Mouse (Mus musculus): ENCODE measurements around the gene Arf1. TPM values are rescaled to one million over a fixed set of nuclear protein-coding genes. Genes with fewer than 3 reads are reported as not detected.

Gene Arf1
- polyA plus RNA-seq (2014; fragmentation: Nextera tagmentation; extraction: Ambion mirVana): 626 and 650 TPM in 2 replicates

DNA sequence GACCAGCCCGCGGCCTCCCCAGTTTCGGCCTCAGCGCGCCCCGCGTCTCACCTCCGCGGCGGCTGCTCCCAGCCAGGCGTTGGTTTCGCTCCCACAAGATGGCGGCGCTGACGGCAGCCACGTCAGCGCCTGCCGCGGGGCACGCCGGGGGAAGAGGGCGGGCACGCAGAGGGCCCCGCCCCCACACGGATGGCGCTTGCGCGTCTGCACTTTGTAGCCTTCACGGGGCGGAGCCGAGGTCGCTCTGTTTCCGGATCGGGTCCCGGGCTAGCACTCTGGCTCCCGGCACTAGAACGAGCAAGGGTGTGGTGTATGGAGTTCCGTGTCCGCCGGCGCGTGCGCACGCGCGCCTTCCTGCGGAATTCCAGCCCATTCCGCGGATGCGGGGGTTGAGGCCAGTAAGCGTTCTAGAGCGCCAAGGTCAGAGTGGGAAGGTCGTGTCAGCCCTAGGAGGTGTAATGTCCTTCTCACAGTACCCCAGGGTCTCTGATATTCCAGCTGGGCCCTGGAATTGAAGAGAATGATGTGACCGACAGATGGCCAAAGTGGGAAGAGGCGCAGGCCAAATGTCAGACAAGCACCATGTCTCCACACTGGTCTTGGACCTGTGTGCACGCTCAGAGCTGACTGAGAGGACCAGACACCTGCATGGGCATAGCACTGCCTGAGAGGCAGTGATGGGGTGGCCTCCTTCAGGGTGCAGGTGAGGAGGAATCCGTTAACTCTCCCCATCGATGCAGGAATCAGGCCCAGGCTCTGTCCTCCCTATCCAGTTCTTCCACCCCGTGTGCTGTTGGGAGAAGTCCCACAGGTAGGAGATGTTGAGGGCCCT, at the start of gene Arf1:
Gene Arf1, minus strand, starts transcription at position 149 of the 832 bp plus-strand sequence.
- WGBS: 4% methylated on average over 59 of the region's 59 CpGs
- Histone ChIP-seq H3K27me3 (ENCODE audit: control insufficient read depth, insufficient read depth, low read length) (no peaks in the 10 kb centered on the region), H3K27ac (replicated peaks; ENCODE audit: low read depth, low read length) (peak within 1 kb of the TSS; percentile 84), H3K36me3 (replicated peaks; ENCODE audit: control insufficient read depth, insufficient read depth, low read depth, low read length) (no peaks in the 10 kb centered on the region), H3K4me3 (ENCODE audit: low read depth, low read length) (peak within 1 kb of the TSS; percentile 97), H3K9ac (replicated peaks; ENCODE audit: low read length) (peak within 1 kb of the TSS; percentile 95), H3K9me3 (replicated peaks; ENCODE audit: control insufficient read depth, low read length) (no peaks in the 10 kb centered on the region), H3K4me1 (ENCODE audit: control insufficient read depth, insufficient read depth, low read length) (peaks cover 7% of the 10 kb centered on the region), H3K4me2 (ENCODE audit: low read depth, low read length) (peak within 1 kb of the TSS; percentile 86)
- DNase-seq (ENCODE audit: low spot score): peak; percentile 98
- ATAC-seq (replicated peaks; ENCODE audit: insufficient number of reproducible peaks, low FRiP score, low TSS enrichment, low read depth): peak; percentile 94

DNA sequence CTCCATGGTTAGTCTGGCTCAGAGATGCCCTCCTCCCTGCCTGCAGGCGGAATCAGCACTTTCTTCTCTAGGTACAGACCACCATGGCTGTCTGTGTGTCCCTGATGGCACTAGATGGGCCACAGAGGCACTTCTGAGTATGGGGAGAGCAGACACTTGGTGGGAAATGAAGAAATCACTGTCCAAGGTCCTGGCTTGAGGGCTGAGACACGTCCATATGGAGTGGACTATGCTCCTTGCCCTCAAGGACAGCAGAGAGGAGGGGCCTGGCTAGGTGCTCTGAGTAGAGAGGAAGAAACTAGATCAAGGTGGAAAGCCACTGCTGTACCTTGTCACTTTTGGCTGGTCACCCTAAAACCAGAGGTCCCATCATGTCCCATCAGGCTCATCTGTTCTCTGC, 48.8 kb upstream of the Arf1 start:
- ATAC-seq (replicated peaks; ENCODE audit: insufficient number of reproducible peaks, low FRiP score, low TSS enrichment, low read depth) (no peak), DNase-seq (ENCODE audit: low spot score) (peak; percentile 33)
- Histone ChIP-seq H3K9me3 (replicated peaks; ENCODE audit: control insufficient read depth, low read length) (no peaks in the 10 kb centered on the region), H3K4me3 (ENCODE audit: low read depth, low read length) (no peak overlapping the region), H3K4me2 (ENCODE audit: low read depth, low read length) (no peak overlapping the region; the same call in 1 of the 2 replicates), H3K27ac (replicated peaks; ENCODE audit: low read depth, low read length) (no peak overlapping the region), H3K4me1 (ENCODE audit: control insufficient read depth, insufficient read depth, low read length) (no peaks in the 10 kb centered on the region), H3K36me3 (replicated peaks; ENCODE audit: control insufficient read depth, insufficient read depth, low read depth, low read length) (no peaks in the 10 kb centered on the region), H3K9ac (replicated peaks; ENCODE audit: low read length) (no peak overlapping the region), H3K27me3 (ENCODE audit: control insufficient read depth, insufficient read depth, low read length) (no peaks in the 10 kb centered on the region; the same call in 1 of the 2 replicates)
- WGBS: 21% methylated on average over 2 of the region's 2 CpGs

DNA sequence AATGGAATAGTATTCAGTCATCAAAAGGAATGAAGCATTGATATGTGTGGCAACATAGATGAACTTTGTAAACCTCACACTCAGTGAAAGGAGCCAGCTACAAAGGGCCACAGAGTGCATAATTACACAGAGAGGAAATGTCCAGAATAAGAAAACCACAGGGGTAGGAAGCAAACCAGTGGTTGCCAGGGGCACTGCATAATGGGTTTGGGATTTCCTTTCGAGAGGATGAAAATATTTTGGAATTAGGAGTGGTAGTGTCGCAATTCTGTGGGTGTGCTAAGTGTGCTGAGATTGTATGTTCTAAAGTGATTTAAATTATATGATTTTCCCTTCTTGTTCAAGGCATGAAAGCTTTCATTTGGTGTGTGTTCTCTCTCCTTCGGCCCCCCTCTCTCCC, 46.1 kb upstream of the Arf1 start:
- Histone ChIP-seq H3K27me3 (ENCODE audit: control insufficient read depth, insufficient read depth, low read length) (no peaks in the 10 kb centered on the region; the same call in 1 of the 2 replicates), H3K9ac (replicated peaks; ENCODE audit: low read length) (no peak overlapping the region), H3K27ac (replicated peaks; ENCODE audit: low read depth, low read length) (no peak overlapping the region), H3K36me3 (replicated peaks; ENCODE audit: control insufficient read depth, insufficient read depth, low read depth, low read length) (no peaks in the 10 kb centered on the region), H3K4me1 (ENCODE audit: control insufficient read depth, insufficient read depth, low read length) (no peaks in the 10 kb centered on the region), H3K4me3 (ENCODE audit: low read depth, low read length) (no peak overlapping the region), H3K9me3 (replicated peaks; ENCODE audit: control insufficient read depth, low read length) (no peaks in the 10 kb centered on the region), H3K4me2 (ENCODE audit: low read depth, low read length) (no peak overlapping the region)
- WGBS: 66% methylated on average over 3 of the region's 3 CpGs
- DNase-seq (ENCODE audit: low spot score) (no peak), ATAC-seq (replicated peaks; ENCODE audit: insufficient number of reproducible peaks, low FRiP score, low TSS enrichment, low read depth) (no peak)

DNA sequence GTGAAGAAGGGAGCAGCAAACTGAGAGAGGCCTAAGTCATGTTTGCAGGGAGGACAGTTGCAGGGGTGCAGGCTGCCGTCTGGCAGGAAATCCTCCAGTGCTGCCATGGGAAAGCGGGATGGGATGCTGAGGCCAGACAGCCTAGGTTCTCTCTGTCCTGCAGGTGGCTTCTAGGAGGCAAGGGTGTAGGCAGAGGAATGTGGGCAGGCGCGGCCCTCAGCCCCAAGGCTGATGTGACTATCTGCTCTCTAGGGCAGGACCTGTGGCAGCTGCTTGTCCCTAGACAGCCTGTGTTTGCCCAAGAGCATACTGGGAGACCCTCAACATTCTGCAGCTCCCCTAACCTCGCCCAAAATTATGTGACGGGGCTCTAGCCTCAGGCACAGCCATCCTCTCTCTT, 38.7 kb upstream of the Arf1 start:
- H3K36me3 ChIP-seq (replicated peaks; ENCODE audit: control insufficient read depth, insufficient read depth, low read depth, low read length): no peaks in the 10 kb centered on the region
- H3K4me2 ChIP-seq (ENCODE audit: low read depth, low read length): no peak overlapping the region
- DNase-seq (ENCODE audit: low spot score) (no peak), ATAC-seq (replicated peaks; ENCODE audit: insufficient number of reproducible peaks, low FRiP score, low TSS enrichment, low read depth) (no peak)
- H3K27me3 ChIP-seq (ENCODE audit: control insufficient read depth, insufficient read depth, low read length): peaks cover 8% of the 10 kb centered on the region
- no peak overlapping the region for H3K4me3 ChIP-seq (ENCODE audit: low read depth, low read length)
- 22% methylated on average over 6 of the region's 6 CpGs for WGBS
- no peaks in the 10 kb centered on the region; the same call in 1 of the 2 replicates for H3K4me1 ChIP-seq (ENCODE audit: control insufficient read depth, insufficient read depth, low read length)
- no peak overlapping the region for H3K27ac ChIP-seq (replicated peaks; ENCODE audit: low read depth, low read length)
- H3K9me3 ChIP-seq (replicated peaks; ENCODE audit: control insufficient read depth, low read length): no peaks in the 10 kb centered on the region
- H3K9ac ChIP-seq (replicated peaks; ENCODE audit: low read length): no peak overlapping the region

DNA sequence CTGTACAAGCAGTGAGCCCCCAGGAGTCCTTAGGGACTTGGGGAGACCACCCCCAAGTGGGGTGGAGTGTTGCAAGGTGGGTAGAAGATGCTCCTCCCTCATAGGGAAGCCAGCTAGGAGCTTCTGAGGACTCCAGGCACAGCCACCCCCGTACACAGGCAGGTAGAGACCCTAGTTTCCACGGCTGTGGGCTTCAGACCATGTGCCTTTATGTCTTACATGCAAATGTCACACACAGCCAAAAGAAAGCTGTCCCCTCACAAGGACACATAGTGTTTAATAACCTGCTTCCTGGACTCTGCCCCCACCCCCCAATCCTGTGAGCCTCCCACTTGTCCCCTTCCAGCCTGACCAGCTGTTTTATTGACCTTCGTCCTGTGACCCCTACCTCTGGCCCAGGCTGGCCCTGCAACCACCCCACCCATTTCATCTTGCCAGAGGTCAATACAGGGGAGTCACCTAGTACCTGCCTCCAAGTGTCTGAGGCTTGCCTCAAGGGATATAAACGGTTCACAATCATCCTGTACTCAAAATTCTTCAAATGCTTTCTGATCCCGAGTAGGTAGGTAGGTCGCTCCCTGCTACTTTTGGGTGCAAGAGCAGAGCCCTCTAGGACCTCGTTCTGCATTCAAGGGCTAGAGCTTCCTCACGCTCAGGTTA, 37.2 kb upstream of the Arf1 start:
- Histone ChIP-seq H3K9ac (replicated peaks; ENCODE audit: low read length) (no peak overlapping the region), H3K27ac (replicated peaks; ENCODE audit: low read depth, low read length) (no peak overlapping the region), H3K4me2 (ENCODE audit: low read depth, low read length) (no peak overlapping the region), H3K4me3 (ENCODE audit: low read depth, low read length) (no peak overlapping the region), H3K27me3 (ENCODE audit: control insufficient read depth, insufficient read depth, low read length) (peaks cover 8% of the 10 kb centered on the region), H3K4me1 (ENCODE audit: control insufficient read depth, insufficient read depth, low read length) (no peaks in the 10 kb centered on the region; the same call in 1 of the 2 replicates), H3K9me3 (replicated peaks; ENCODE audit: control insufficient read depth, low read length) (no peaks in the 10 kb centered on the region), H3K36me3 (replicated peaks; ENCODE audit: control insufficient read depth, insufficient read depth, low read depth, low read length) (no peaks in the 10 kb centered on the region)
- ATAC-seq (replicated peaks; ENCODE audit: insufficient number of reproducible peaks, low FRiP score, low TSS enrichment, low read depth) (no peak), DNase-seq (ENCODE audit: low spot score) (no peak)
- 52% methylated on average over 8 of the region's 8 CpGs for WGBS

DNA sequence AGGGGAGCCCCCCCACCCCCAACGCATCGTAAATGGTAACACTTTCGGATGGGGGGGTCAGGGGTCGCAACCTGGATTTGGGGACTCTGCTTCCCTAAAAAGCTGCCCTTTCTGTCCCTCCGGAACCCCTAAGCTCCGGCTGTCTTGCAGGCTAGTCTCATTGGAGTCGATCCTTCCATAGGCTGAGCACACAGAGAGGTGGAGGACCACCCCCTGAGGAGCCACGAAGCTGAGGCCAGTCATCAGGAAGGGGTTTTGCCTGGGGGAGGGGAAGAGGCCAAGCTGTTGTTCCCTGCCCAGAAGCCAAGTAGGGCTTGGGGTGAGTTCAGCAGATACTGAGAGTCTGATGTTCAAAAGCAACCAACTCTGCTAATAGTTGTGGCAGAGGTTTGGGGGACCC, 36.5 kb upstream of the Arf1 start:
- Histone ChIP-seq H3K36me3 (replicated peaks; ENCODE audit: control insufficient read depth, insufficient read depth, low read depth, low read length) (no peaks in the 10 kb centered on the region), H3K9ac (replicated peaks; ENCODE audit: low read length) (peak overlapping the region; percentile 57), H3K27ac (replicated peaks; ENCODE audit: low read depth, low read length) (no peak overlapping the region), H3K4me1 (ENCODE audit: control insufficient read depth, insufficient read depth, low read length) (no peaks in the 10 kb centered on the region; the same call in 1 of the 2 replicates), H3K27me3 (ENCODE audit: control insufficient read depth, insufficient read depth, low read length) (peaks cover 8% of the 10 kb centered on the region), H3K4me3 (ENCODE audit: low read depth, low read length) (peak overlapping the region; percentile 48), H3K9me3 (replicated peaks; ENCODE audit: control insufficient read depth, low read length) (no peaks in the 10 kb centered on the region), H3K4me2 (ENCODE audit: low read depth, low read length) (peak overlapping the region; percentile 77)
- 2% methylated on average over 8 of the region's 8 CpGs for WGBS
- DNase-seq (ENCODE audit: low spot score): peak; percentile 7
- no peak for ATAC-seq (replicated peaks; ENCODE audit: insufficient number of reproducible peaks, low FRiP score, low TSS enrichment, low read depth)

DNA sequence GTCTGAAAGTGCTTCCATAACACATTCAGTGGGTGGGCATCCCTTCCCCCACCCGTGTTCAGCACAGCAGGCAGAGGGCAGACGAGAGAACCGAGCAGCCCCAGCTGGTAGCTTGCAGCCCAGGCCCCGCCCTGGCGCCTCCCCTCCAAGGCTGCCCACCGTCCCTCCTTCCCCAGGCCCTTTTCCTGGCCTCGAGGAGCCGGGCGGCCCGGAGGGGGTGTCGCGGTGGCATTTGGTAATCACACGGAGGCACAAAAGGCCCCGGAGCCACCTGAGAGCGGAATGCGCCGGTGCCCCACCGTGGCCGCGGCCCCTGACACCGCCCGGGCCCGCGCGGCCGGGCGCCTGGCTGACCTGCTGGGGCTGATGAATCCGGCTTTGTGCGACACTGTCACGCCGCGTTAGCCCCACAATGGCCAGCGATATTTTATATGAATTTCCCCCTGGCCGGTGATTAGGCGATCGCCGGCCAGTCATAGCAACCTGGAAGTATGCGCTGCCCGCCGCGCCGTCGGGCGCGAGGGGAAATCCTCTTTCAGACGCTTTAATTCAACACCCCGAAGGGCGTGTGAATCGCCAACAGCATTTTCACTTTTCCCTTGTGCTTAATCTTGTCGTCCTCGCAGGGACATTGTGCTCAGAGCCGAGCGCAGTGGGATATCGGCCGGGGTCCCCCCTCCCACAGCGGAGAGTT, 35.9 kb upstream of the Arf1 start:
- 1% methylated on average over 56 of the region's 56 CpGs for WGBS
- ATAC-seq (replicated peaks; ENCODE audit: insufficient number of reproducible peaks, low FRiP score, low TSS enrichment, low read depth) (peak; percentile 82), DNase-seq (ENCODE audit: low spot score) (peak; percentile 56)
- H3K4me3 ChIP-seq (ENCODE audit: low read depth, low read length): peak overlapping the region; percentile 48
- H3K9ac ChIP-seq (replicated peaks; ENCODE audit: low read length): peak overlapping the region; percentile 57
- H3K4me2 ChIP-seq (ENCODE audit: low read depth, low read length): peak overlapping the region; percentile 77
- H3K27me3 ChIP-seq (ENCODE audit: control insufficient read depth, insufficient read depth, low read length): peaks cover 8% of the 10 kb centered on the region
- no peaks in the 10 kb centered on the region for H3K36me3 ChIP-seq (replicated peaks; ENCODE audit: control insufficient read depth, insufficient read depth, low read depth, low read length)
- H3K4me1 ChIP-seq (ENCODE audit: control insufficient read depth, insufficient read depth, low read length): no peaks in the 10 kb centered on the region; the same call in 1 of the 2 replicates
- no peak overlapping the region for H3K27ac ChIP-seq (replicated peaks; ENCODE audit: low read depth, low read length)
- no peaks in the 10 kb centered on the region for H3K9me3 ChIP-seq (replicated peaks; ENCODE audit: control insufficient read depth, low read length)

Measured in embryonic facial prominence, embryonic 11.5 days (tissue).